23 mouse cellular contexts compared by ENCODE assay signal in genomic region chr1:105876589-105876988, GRCm38 (mm10).
DNase-seq lines count a peak whose midpoint lies in the region; ATAC-seq and TF ChIP-seq lines count a peak whose summit lies in the region.
"Had no signal": no experiment of that assay in that cellular context is flagged by ENCODE, and none has a peak within 500 bp of the region (broad histone marks: within the 10 kb centered on the region; RNA-seq: fewer than 3 reads in every experiment).

No protein-coding gene starts in this region.

- TF ChIP-seq EP300 in heart, postnatal 0 days (IDR thresholded peaks at IDR 0.05; ENCODE audit: low read depth): no peak

- no peak overlapping the region for H3K9ac ChIP-seq in forebrain, postnatal 0 days
- no peak overlapping the region for H3K9ac ChIP-seq in forebrain, embryonic 12.5 days
- H3K9ac ChIP-seq in heart, postnatal 0 days (replicated peaks; ENCODE audit: low read depth, low read length): no peak overlapping the region
- no peak overlapping the region for H3K9ac ChIP-seq in heart, embryonic 11.5 days (ENCODE audit: low read depth, low read length)
- H3K9ac ChIP-seq: embryonic facial prominence, embryonic 15.5 days; kidney, embryonic 15.5 days; liver, postnatal 0 days; neural tube, embryonic 15.5 days; stomach, embryonic 15.5 days had no signal

- ATAC-seq in forebrain, postnatal 0 days: peak; percentile 84
- ATAC-seq in forebrain, embryonic 12.5 days (ENCODE audit: low FRiP score): no peak
- ATAC-seq in heart, postnatal 0 days (ENCODE audit: insufficient read depth, low read depth): peak; percentile 89
- no peak for ATAC-seq in heart, embryonic 11.5 days (replicated peaks; ENCODE audit: insufficient number of reproducible peaks, low FRiP score, low TSS enrichment)
- ATAC-seq: hindbrain, postnatal 0 days; intestine, postnatal 0 days; liver, postnatal 0 days had no signal

- peak; percentile 32 for TF ChIP-seq CTCF in forebrain, postnatal 0 days (IDR thresholded peaks at IDR 0.05; ENCODE audit: low read depth)
- TF ChIP-seq CTCF in heart, postnatal 0 days (IDR thresholded peaks at IDR 0.05; ENCODE audit: low read depth): no peak

- H3K27me3 ChIP-seq in forebrain, postnatal 0 days (ENCODE audit: insufficient read depth, low read length): no peaks in the 10 kb centered on the region
- peaks cover 4% of the 10 kb centered on the region; the same call in 1 of the 2 replicates for H3K27me3 ChIP-seq in forebrain, embryonic 12.5 days
- no peaks in the 10 kb centered on the region for H3K27me3 ChIP-seq in heart, postnatal 0 days (ENCODE audit: control insufficient read depth, insufficient read depth, low read length)
- no peaks in the 10 kb centered on the region for H3K27me3 ChIP-seq in heart, embryonic 11.5 days (ENCODE audit: control insufficient read depth, insufficient read depth, low read length)
- H3K27me3 ChIP-seq: embryonic facial prominence, embryonic 15.5 days; kidney, embryonic 15.5 days; stomach, embryonic 15.5 days had no signal

- no peak overlapping the region for H3K4me3 ChIP-seq in forebrain, postnatal 0 days (ENCODE audit: low read depth, low read length)
- no peak overlapping the region for H3K4me3 ChIP-seq in forebrain, embryonic 12.5 days (replicated peaks)
- no peak overlapping the region for H3K4me3 ChIP-seq in heart, postnatal 0 days (ENCODE audit: low read depth, low read length)
- H3K4me3 ChIP-seq in heart, embryonic 11.5 days (ENCODE audit: low read depth, low read length): no peak overlapping the region
- H3K4me3 ChIP-seq: embryonic facial prominence, embryonic 15.5 days; kidney, embryonic 15.5 days; myocyte; neural tube, embryonic 15.5 days; stomach, embryonic 15.5 days had no signal

- H3K4me1 ChIP-seq in forebrain, postnatal 0 days (ENCODE audit: insufficient read depth): no peaks in the 10 kb centered on the region
- peaks cover 4% of the 10 kb centered on the region; the same call in 1 of the 2 replicates for H3K4me1 ChIP-seq in forebrain, embryonic 12.5 days
- H3K4me1 ChIP-seq in heart, postnatal 0 days (ENCODE audit: control insufficient read depth, insufficient read depth): no peaks in the 10 kb centered on the region
- H3K4me1 ChIP-seq in heart, embryonic 11.5 days (ENCODE audit: control insufficient read depth, insufficient read depth, low read length): peaks cover 5% of the 10 kb centered on the region; the same call in 1 of the 2 replicates
- H3K4me1 ChIP-seq: stomach, embryonic 15.5 days had no signal

- no peak overlapping the region for H3K27ac ChIP-seq in forebrain, postnatal 0 days (ENCODE audit: low read depth, low read length)
- no peak overlapping the region for H3K27ac ChIP-seq in forebrain, embryonic 12.5 days
- H3K27ac ChIP-seq in heart, postnatal 0 days (ENCODE audit: low read depth): peak overlapping the region; percentile 22; the same call in 1 of the 2 replicates
- H3K27ac ChIP-seq in heart, embryonic 11.5 days (ENCODE audit: low read depth, low read length): no peak overlapping the region
- H3K27ac ChIP-seq: embryonic facial prominence, embryonic 15.5 days; hindbrain, postnatal 0 days; kidney, embryonic 15.5 days; neural tube, embryonic 15.5 days; stomach, embryonic 15.5 days had no signal

- WGBS in forebrain, postnatal 0 days: 42% methylated on average over 6 of the region's 6 CpGs
- WGBS in forebrain, embryonic 12.5 days: 89% methylated on average over 6 of the region's 6 CpGs
- WGBS in heart, postnatal 0 days: 31% methylated on average over 6 of the region's 6 CpGs
- WGBS in heart, embryonic 11.5 days (ENCODE audit: insufficient replicate concordance): 70% methylated on average over 6 of the region's 6 CpGs

- no peaks in the 10 kb centered on the region for H3K36me3 ChIP-seq in forebrain, postnatal 0 days (ENCODE audit: insufficient read depth)
- no peaks in the 10 kb centered on the region for H3K36me3 ChIP-seq in forebrain, embryonic 12.5 days (replicated peaks)
- H3K36me3 ChIP-seq in heart, postnatal 0 days (replicated peaks; ENCODE audit: control insufficient read depth, insufficient read depth, low read length): no peaks in the 10 kb centered on the region
- no peaks in the 10 kb centered on the region for H3K36me3 ChIP-seq in heart, embryonic 11.5 days (ENCODE audit: control insufficient read depth, insufficient read depth, low read length)
- H3K36me3 ChIP-seq: embryonic facial prominence, embryonic 15.5 days; G1E; kidney, embryonic 15.5 days; neural tube, embryonic 15.5 days; stomach, embryonic 15.5 days had no signal

- peak; percentile 52 for DNase-seq in forebrain, postnatal 0 days
- DNase-seq in heart, postnatal 0 days (ENCODE audit: low spot score): peak; percentile 62
- DNase-seq in left cerebral cortex, adult 18-20 months (ENCODE audit: low spot score in 2 of 2): peak; percentile 9 to 43
- DNase-seq in right cerebral cortex, postnatal 25 days: peak; percentile 26
- DNase-seq in testis, postnatal 10 days (ENCODE audit: low spot score): no peak
- no peak for DNase-seq in spleen, postnatal 10 days (ENCODE audit: low spot score in 2 of 2)
- DNase-seq: adrenal gland, postnatal 14 days; cerebellum, adult 18-20 months; cerebellum, postnatal 36 days; liver, postnatal 0 days; lung, postnatal 10 days; midbrain, embryonic 14.5 days; spleen, adult 18-20 months had no signal

- H3K9me3 ChIP-seq in forebrain, postnatal 0 days (ENCODE audit: low read length): no peaks in the 10 kb centered on the region
- H3K9me3 ChIP-seq in forebrain, embryonic 12.5 days: no peaks in the 10 kb centered on the region
- H3K9me3 ChIP-seq in heart, postnatal 0 days (replicated peaks; ENCODE audit: control insufficient read depth, low read length): no peaks in the 10 kb centered on the region
- H3K9me3 ChIP-seq in heart, embryonic 11.5 days (replicated peaks; ENCODE audit: control insufficient read depth, low read length): no peaks in the 10 kb centered on the region
- H3K9me3 ChIP-seq: embryonic facial prominence, embryonic 15.5 days; G1E; kidney, embryonic 15.5 days; neural tube, embryonic 15.5 days; stomach, embryonic 15.5 days had no signal

- no peak overlapping the region for H3K4me2 ChIP-seq in forebrain, postnatal 0 days (ENCODE audit: low read depth)
- H3K4me2 ChIP-seq in forebrain, embryonic 12.5 days: no peak overlapping the region
- peak overlapping the region; percentile 5; the same call in 1 of the 2 replicates for H3K4me2 ChIP-seq in heart, postnatal 0 days (ENCODE audit: low read depth, low read length)
- no peak overlapping the region for H3K4me2 ChIP-seq in heart, embryonic 11.5 days
- H3K4me2 ChIP-seq: embryonic facial prominence, embryonic 15.5 days; kidney, embryonic 15.5 days; neural tube, embryonic 15.5 days; stomach, embryonic 15.5 days had no signal

Comparison
In these comparisons a context has a peak if more than half of its experiments do, and no peak if none do; other contexts are left out.
1. ATAC-seq: peak in forebrain, postnatal 0 days (single experiment) and heart, postnatal 0 days (single experiment); none in forebrain, embryonic 12.5 days (single experiment) and heart, embryonic 11.5 days (single experiment).
2. DNase-seq: peak in forebrain, postnatal 0 days (single experiment), heart, postnatal 0 days (single experiment), left cerebral cortex, adult 18-20 months (2 of 2) and right cerebral cortex, postnatal 25 days (single experiment); none in testis, postnatal 10 days (single experiment) and spleen, postnatal 10 days (0 of 2).